8 mouse cellular contexts compared by ENCODE assay signal in the genomic region with DNA sequence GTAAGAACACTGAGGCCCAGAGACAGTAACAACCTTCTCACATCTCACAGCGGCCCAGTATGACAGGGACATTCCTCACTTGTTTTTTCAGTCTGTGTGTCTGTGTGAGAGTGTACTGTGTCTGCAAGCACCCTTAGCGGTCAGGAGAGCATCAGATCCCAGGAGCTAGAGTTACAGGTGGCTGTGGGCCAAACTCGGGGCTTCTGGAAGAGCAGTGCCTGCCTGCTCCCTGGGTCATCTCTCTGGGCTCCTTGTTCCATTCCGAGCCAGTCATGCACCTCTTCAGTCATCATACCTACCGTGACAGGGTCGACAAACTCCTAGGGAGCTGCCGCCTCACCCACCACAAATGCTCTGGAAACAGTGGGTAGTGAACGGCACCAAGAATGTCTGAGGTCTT. TPM values are rescaled to one million over a fixed set of nuclear protein-coding genes. Genes with fewer than 3 reads are reported as not detected.
A peak's percentile ranks its signal among the peaks of the same experiment; 100 is the strongest.
DNase-seq lines count a peak whose midpoint lies in the region; ATAC-seq and TF ChIP-seq lines count a peak whose summit lies in the region.

No protein-coding gene starts in this region.

- no peaks in the 10 kb centered on the region for H3K9me3 ChIP-seq in lung, embryonic 16.5 days (ENCODE audit: control insufficient read depth, low read length)
- H3K9me3 ChIP-seq in embryonic facial prominence, embryonic 15.5 days (replicated peaks), result no peaks in the 10 kb centered on the region
- no peaks in the 10 kb centered on the region for H3K9me3 ChIP-seq in hindbrain, embryonic 15.5 days

- no peaks in the 10 kb centered on the region for H3K36me3 ChIP-seq in lung, embryonic 16.5 days (ENCODE audit: control insufficient read depth, insufficient read depth, low read length)
- no peaks in the 10 kb centered on the region for H3K36me3 ChIP-seq in embryonic facial prominence, embryonic 15.5 days
- no peaks in the 10 kb centered on the region for H3K36me3 ChIP-seq in hindbrain, embryonic 15.5 days
- H3K36me3 ChIP-seq in myocyte (ENCODE audit: control insufficient read depth, insufficient read depth), result no peaks in the 10 kb centered on the region

- intact Hi-C loops in left cerebral cortex, postnatal 36 days (cut with DNase I), result no loop called here

- no peak overlapping the region for H3ac ChIP-seq in myocyte (ENCODE audit: control insufficient read depth, insufficient read length)

- H3K4me1 ChIP-seq in lung, embryonic 16.5 days (replicated peaks; ENCODE audit: control insufficient read depth, insufficient read depth, low read length), result peaks cover 62% of the 10 kb centered on the region
- H3K4me1 ChIP-seq in lung, adult 2 months (ENCODE audit: control insufficient read depth, insufficient read depth, low read length), result peaks cover 54% of the 10 kb centered on the region
- H3K4me1 ChIP-seq in embryonic facial prominence, embryonic 15.5 days, result peaks cover 52% of the 10 kb centered on the region
- H3K4me1 ChIP-seq in hindbrain, embryonic 15.5 days (replicated peaks), result peaks cover 18% of the 10 kb centered on the region; the same call in 1 of the 2 replicates

- H3K27me3 ChIP-seq in lung, embryonic 16.5 days (ENCODE audit: control insufficient read depth, insufficient read depth, low read depth, low read length), result no peaks in the 10 kb centered on the region
- no peaks in the 10 kb centered on the region for H3K27me3 ChIP-seq in embryonic facial prominence, embryonic 15.5 days
- no peaks in the 10 kb centered on the region for H3K27me3 ChIP-seq in hindbrain, embryonic 15.5 days
- no peaks in the 10 kb centered on the region for H3K27me3 ChIP-seq in myocyte (ENCODE audit: control insufficient read depth, insufficient read depth, insufficient read length)

- no peak overlapping the region; the same call in 1 of the 2 replicates for H3K4me2 ChIP-seq in lung, embryonic 16.5 days (ENCODE audit: low read depth, low read length)
- peak overlapping the region; percentile 8; the same call in 1 of the 2 replicates for H3K4me2 ChIP-seq in embryonic facial prominence, embryonic 15.5 days (replicated peaks)
- H3K4me2 ChIP-seq in hindbrain, embryonic 15.5 days, result no peak overlapping the region
- H3K4me2 ChIP-seq in myocyte (ENCODE audit: low read depth), result peak overlapping the region; percentile 64

- no peak for TF ChIP-seq POLR2A in lung, adult 2 months (IDR thresholded peaks at IDR 0.05; ENCODE audit: borderline replicate concordance, extremely low read depth, low read depth, low read length)
- TF ChIP-seq POLR2A in myocyte (IDR thresholded peaks at IDR 0.05; ENCODE audit: insufficient read length, low read depth), result no peak

- no peak for DNase-seq in lung, adult 2 months
- no peak for DNase-seq in left cerebral cortex, postnatal 36 days (ENCODE audit: low spot score in 2 of 2)
- no peak for DNase-seq in adrenal gland, postnatal 4 days (ENCODE audit: low spot score in 2 of 2)

- 51% methylated on average over 8 of the region's 8 CpGs for WGBS in lung, embryonic 16.5 days
- 44% methylated on average over 8 of the region's 8 CpGs for WGBS in lung, adult 2 months
- WGBS in embryonic facial prominence, embryonic 15.5 days, result 59% methylated on average over 8 of the region's 8 CpGs
- WGBS in hindbrain, embryonic 15.5 days, result 69% methylated on average over 8 of the region's 8 CpGs

- H3K27ac ChIP-seq in lung, embryonic 16.5 days (ENCODE audit: low read length), result peak overlapping the region; percentile 98
- peak overlapping the region; percentile 90 for H3K27ac ChIP-seq in embryonic facial prominence, embryonic 15.5 days (replicated peaks)
- peak overlapping the region; percentile 74 for H3K27ac ChIP-seq in hindbrain, embryonic 15.5 days (replicated peaks)

- no peak for ATAC-seq in lung, embryonic 16.5 days (ENCODE audit: low read depth)
- ATAC-seq in embryonic facial prominence, embryonic 15.5 days (ENCODE audit: insufficient number of reproducible peaks, low FRiP score, low TSS enrichment, low read depth), result no peak
- ATAC-seq in hindbrain, embryonic 15.5 days (ENCODE audit: low FRiP score, low read depth), result no peak
- ATAC-seq in megakaryocyte-erythroid progenitor cell, adult 5-6 weeks (replicated peaks; ENCODE audit: low FRiP score, low TSS enrichment, poor library complexity, severe bottlenecking), result no peak

- TF ChIP-seq CTCF in lung, adult 2 months (IDR thresholded peaks at IDR 0.05; ENCODE audit: insufficient read depth, low read length), result no peak

- H3K4me3 ChIP-seq in lung, embryonic 16.5 days (ENCODE audit: low read length), result no peak overlapping the region
- H3K4me3 ChIP-seq in lung, adult 2 months (replicated peaks; ENCODE audit: extremely low read depth, low read depth, low read length), result no peak overlapping the region
- no peak overlapping the region for H3K4me3 ChIP-seq in embryonic facial prominence, embryonic 15.5 days (replicated peaks)
- H3K4me3 ChIP-seq in hindbrain, embryonic 15.5 days, result no peak overlapping the region
- H3K4me3 ChIP-seq in myocyte, result no peak overlapping the region

- H3K9ac ChIP-seq in lung, embryonic 16.5 days (ENCODE audit: low read length), result peak overlapping the region; percentile 42; the same call in 1 of the 2 replicates
- no peak overlapping the region for H3K9ac ChIP-seq in embryonic facial prominence, embryonic 15.5 days
- H3K9ac ChIP-seq in hindbrain, embryonic 15.5 days, result no peak overlapping the region

- H3K79me2 ChIP-seq in myocyte (ENCODE audit: control insufficient read depth, insufficient read depth), result peaks cover 99% of the 10 kb centered on the region

TF ChIP-seq in myocyte, 11 proteins besides CTCF, POLR2A, EP300 and RAD21:
- TF ChIP-seq TCF12 (IDR thresholded peaks at IDR 0.05; ENCODE audit: insufficient read depth, poor library complexity, severe bottlenecking) (no peak), MAX (IDR thresholded peaks at IDR 0.05; ENCODE audit: low read depth) (no peak), SRF (IDR thresholded peaks at IDR 0.05; ENCODE audit: control insufficient read depth, insufficient read length, low read depth) (no peak), TCF3 (IDR thresholded peaks at IDR 0.05; ENCODE audit: insufficient read length, low read depth) (no peak), MYOD1 (IDR thresholded peaks at IDR 0.05; ENCODE audit: control insufficient read depth in 1 of 3, insufficient read length in 2 of 3, low read depth in 2 of 3) (no peak), MYOG (IDR thresholded peaks at IDR 0.05; ENCODE audit: control insufficient read depth in 1 of 3, insufficient read depth in 1 of 3, insufficient read length in 2 of 3, low read depth in 2 of 3) (no peak), POLR2AphosphoS2 (IDR thresholded peaks at IDR 0.05; ENCODE audit: insufficient read length, low read depth) (no peak), USF1 (IDR thresholded peaks at IDR 0.05; ENCODE audit: low read depth) (no peak), REST (IDR thresholded peaks at IDR 0.05; ENCODE audit: insufficient read depth, insufficient read length) (no peak), CEBPB (IDR thresholded peaks at IDR 0.05; ENCODE audit: insufficient read depth, poor library complexity, severe bottlenecking) (no peak), E2F4 (IDR thresholded peaks at IDR 0.05; ENCODE audit: insufficient read depth) (no peak)
TF ChIP-seq in myocyte: peak in this region for 0.

RNA-seq across cellular contexts. Expression of a gene that starts 10.1 kb away (rescaled TPM):
- 75.4 and 79.0 TPM in 2 replicates for polyA plus RNA-seq in lung, embryonic 16.5 days (2015; fragmentation: Nextera tagmentation; extraction: Ambion mirVana)
- 44.6 and 47.7 TPM in 2 replicates for polyA plus RNA-seq in lung, adult 2 months (2012; rRNA removed)
- 59.7 and 61.3 TPM in 2 replicates for polyA plus RNA-seq in embryonic facial prominence, embryonic 15.5 days (2015; fragmentation: Nextera tagmentation; extraction: Ambion mirVana)
- 8.1 and 8.6 TPM in 2 replicates for polyA plus RNA-seq in hindbrain, embryonic 15.5 days (2015; fragmentation: Nextera tagmentation; extraction: Ambion mirVana)
- polyA plus RNA-seq in myocyte (2012; fragmentation: generic; extraction: Trizol), result 37.7 TPM
- total RNA-seq in left cerebral cortex, postnatal 36 days (2021), result 1 to 10 TPM; 4.1 to 5.1 TPM
- 30.8 and 35.1 TPM in 2 replicates for total RNA-seq in megakaryocyte-erythroid progenitor cell, adult 5-6 weeks (2014; fragmentation: Nextera tagmentation)
- 14.4 and 20.5 TPM in 2 replicates for total RNA-seq in megakaryocyte-erythroid progenitor cell, adult 5-6 weeks (2017)
- 10 to 100 TPM; 90.1 to 98.1 TPM for total RNA-seq in adrenal gland, postnatal 4 days (2021)

Comparison
In these comparisons a context has a peak if more than half of its experiments do, and no peak if none do; other contexts are left out.
1. H3K4me2 ChIP-seq: peak in embryonic facial prominence, embryonic 15.5 days (single experiment) and myocyte (single experiment); none in lung, embryonic 16.5 days (single experiment) and hindbrain, embryonic 15.5 days (single experiment).
2. Peak in every context shown above with its lines, with median percentiles within 50 percentile points of each other: H3K27ac ChIP-seq.